Comparison of ENCODE assay signal across 23 mouse cellular contexts in genomic region chr2:69451128-69451527, GRCm38 (mm10).
DNase-seq lines count a peak whose midpoint lies in the region; ATAC-seq and TF ChIP-seq lines count a peak whose summit lies in the region.
"Had no signal": no experiment of that assay in that cellular context is flagged by ENCODE, and none has a peak within 500 bp of the region (broad histone marks: within the 10 kb centered on the region; RNA-seq: fewer than 3 reads in every experiment).

No protein-coding gene starts in this region.

- no peak overlapping the region for H3K4me3 ChIP-seq in kidney, adult 2 months (ENCODE audit: insufficient read depth, low read depth, low read length)
- H3K4me3 ChIP-seq in C2C12 (ENCODE audit: insufficient read depth, poor library complexity, severe bottlenecking) (no peak overlapping the region), myocyte (no peak overlapping the region)
- H3K4me3 ChIP-seq in forebrain, embryonic 12.5 days (replicated peaks): no peak overlapping the region
- H3K4me3 ChIP-seq: embryonic facial prominence, embryonic 15.5 days; erythroblast, embryonic 14.5 days; forebrain, embryonic 10.5 days; forebrain, embryonic 15.5 days; heart, embryonic 10.5 days; hindbrain, embryonic 12.5 days had no signal

- ATAC-seq in forebrain, embryonic 12.5 days (ENCODE audit: low FRiP score): no peak
- ATAC-seq: forebrain, embryonic 15.5 days; hindbrain, postnatal 0 days had no signal

- H3K9ac ChIP-seq in forebrain, embryonic 12.5 days: no peak overlapping the region
- H3K9ac ChIP-seq: embryonic facial prominence, embryonic 15.5 days; forebrain, embryonic 15.5 days; hindbrain, embryonic 12.5 days had no signal

- no peak overlapping the region for H3ac ChIP-seq in C2C12 (ENCODE audit: control insufficient read depth, insufficient read length, low read depth)
- H3ac ChIP-seq in myocyte (ENCODE audit: control insufficient read depth, insufficient read length): no peak overlapping the region

- H3K27me3 ChIP-seq in kidney, adult 2 months (replicated peaks; ENCODE audit: control insufficient read depth, insufficient read depth, low read length): no peaks in the 10 kb centered on the region
- H3K27me3 ChIP-seq in C2C12 (ENCODE audit: control insufficient read depth, insufficient read depth, insufficient read length) (no peaks in the 10 kb centered on the region), myocyte (ENCODE audit: control insufficient read depth, insufficient read depth, insufficient read length) (no peaks in the 10 kb centered on the region)
- H3K27me3 ChIP-seq in forebrain, embryonic 12.5 days: no peaks in the 10 kb centered on the region
- H3K27me3 ChIP-seq: embryonic facial prominence, embryonic 15.5 days; forebrain, embryonic 15.5 days; hindbrain, embryonic 12.5 days had no signal

- peaks cover 20% of the 10 kb centered on the region; the same call in 1 of the 2 replicates for H3K4me1 ChIP-seq in kidney, adult 2 months (ENCODE audit: control insufficient read depth, insufficient read depth, low read length)
- no peaks in the 10 kb centered on the region for H3K4me1 ChIP-seq in forebrain, embryonic 12.5 days
- H3K4me1 ChIP-seq: embryonic facial prominence, embryonic 15.5 days; forebrain, embryonic 10.5 days; heart, embryonic 10.5 days; hindbrain, embryonic 12.5 days had no signal

- TF ChIP-seq POLR2A in kidney, adult 2 months (IDR thresholded peaks at IDR 0.05; ENCODE audit: low read depth, low read length): no peak
- TF ChIP-seq POLR2A in myocyte (IDR thresholded peaks at IDR 0.05; ENCODE audit: insufficient read length, low read depth): no peak

- no peaks in the 10 kb centered on the region for H3K9me3 ChIP-seq in forebrain, embryonic 12.5 days
- H3K9me3 ChIP-seq: embryonic facial prominence, embryonic 15.5 days; forebrain, embryonic 10.5 days; forebrain, embryonic 15.5 days; heart, embryonic 10.5 days; hindbrain, embryonic 12.5 days had no signal

- H3K79me2 ChIP-seq in C2C12 (ENCODE audit: control insufficient read depth, insufficient read depth) (no peaks in the 10 kb centered on the region), myocyte (ENCODE audit: control insufficient read depth, insufficient read depth) (no peaks in the 10 kb centered on the region)

- peak overlapping the region; percentile 42 for H3K4me2 ChIP-seq in myocyte (ENCODE audit: low read depth)
- no peak overlapping the region for H3K4me2 ChIP-seq in forebrain, embryonic 12.5 days
- H3K4me2 ChIP-seq: embryonic facial prominence, embryonic 15.5 days; forebrain, embryonic 15.5 days; hindbrain, embryonic 12.5 days had no signal

- WGBS in kidney, adult 2 months: 42% methylated on average over 5 of the region's 5 CpGs
- WGBS in forebrain, embryonic 12.5 days: 93% methylated on average over 5 of the region's 5 CpGs

- no peak overlapping the region for H3K27ac ChIP-seq in kidney, adult 2 months (ENCODE audit: insufficient read depth, low read depth, low read length)
- H3K27ac ChIP-seq in forebrain, embryonic 12.5 days: no peak overlapping the region
- H3K27ac ChIP-seq: embryonic facial prominence, embryonic 15.5 days; forebrain, embryonic 10.5 days; forebrain, embryonic 15.5 days; heart, embryonic 10.5 days; hindbrain, embryonic 12.5 days; hindbrain, postnatal 0 days had no signal

- peaks cover 13% of the 10 kb centered on the region for H3K36me3 ChIP-seq in kidney, adult 2 months (ENCODE audit: control insufficient read depth, insufficient read depth, low read length)
- no peaks in the 10 kb centered on the region for H3K36me3 ChIP-seq in C2C12 (ENCODE audit: control insufficient read depth, insufficient read depth)
- no peaks in the 10 kb centered on the region for H3K36me3 ChIP-seq in myocyte (ENCODE audit: control insufficient read depth, insufficient read depth)
- no peaks in the 10 kb centered on the region for H3K36me3 ChIP-seq in forebrain, embryonic 12.5 days (replicated peaks)
- H3K36me3 ChIP-seq: embryonic facial prominence, embryonic 15.5 days; forebrain, embryonic 15.5 days; heart, embryonic 10.5 days; hindbrain, embryonic 12.5 days had no signal

- DNase-seq in kidney, postnatal 10 days: peak; percentile 18
- DNase-seq in kidney, adult 2 months: no peak
- peak; percentile 16 for DNase-seq in 416B (ENCODE audit: low read depth)
- DNase-seq: adrenal gland, postnatal 25 days; B cell, adult 2 months; cerebellum, adult 11 months; cerebellum, adult 8-10 months; cerebellum, postnatal 14 days; embryo, embryonic 11 days; gastrocnemius, postnatal 36 days; heart, adult 18-20 months; heart, postnatal 10 days; heart, postnatal 4 days had no signal

- no peaks in the 10 kb centered on the region for H3K79me3 ChIP-seq in C2C12 (ENCODE audit: low read depth)

- TF ChIP-seq CTCF in kidney, adult 2 months (conservative IDR thresholded peaks at IDR 0.05; ENCODE audit: insufficient read depth, insufficient read length, low read depth, low read length): no peak
- no peak for TF ChIP-seq CTCF in C2C12 (IDR thresholded peaks at IDR 0.05; ENCODE audit: control insufficient read depth, insufficient read depth, insufficient read length)

TF ChIP-seq in C2C12, 6 proteins besides CTCF, POLR2A, EP300 and RAD21:
- no peak for TF ChIP-seq USF1 (IDR thresholded peaks at IDR 0.05; ENCODE audit: low read depth)
- peak; percentile 73 for TF ChIP-seq MYOD1 (IDR thresholded peaks at IDR 0.05; ENCODE audit: control insufficient read depth, insufficient read length, low read depth)

TF ChIP-seq in myocyte, 11 proteins besides CTCF, POLR2A, EP300 and RAD21:
- TF ChIP-seq MYOG (IDR thresholded peaks at IDR 0.05; ENCODE audit: control insufficient read depth in 1 of 3, insufficient read depth in 1 of 3, insufficient read length in 2 of 3, low read depth in 2 of 3) (no peak), SRF (IDR thresholded peaks at IDR 0.05; ENCODE audit: control insufficient read depth, insufficient read length, low read depth) (no peak), MYOD1 (IDR thresholded peaks at IDR 0.05; ENCODE audit: control insufficient read depth in 1 of 3, insufficient read length in 2 of 3, low read depth in 2 of 3) (peak in 2 of 3 experiments; percentile 60 to 69), E2F4 (IDR thresholded peaks at IDR 0.05; ENCODE audit: insufficient read depth) (no peak), MAX (IDR thresholded peaks at IDR 0.05; ENCODE audit: low read depth) (no peak), REST (IDR thresholded peaks at IDR 0.05; ENCODE audit: insufficient read depth, insufficient read length) (no peak), POLR2AphosphoS2 (IDR thresholded peaks at IDR 0.05; ENCODE audit: insufficient read length, low read depth) (no peak), USF1 (IDR thresholded peaks at IDR 0.05; ENCODE audit: low read depth) (no peak), TCF3 (IDR thresholded peaks at IDR 0.05; ENCODE audit: insufficient read length, low read depth) (no peak)
